Mouse (Mus musculus) MEL-GATA-1-ER (cell line): Measurements from ENCODE around the gene 1300017J02Rik.

ENCODE experiments used
- DNase-seq: peaks from one replicate; pipeline ENCODE4 v3.0.0-alpha.2; 2012; ENCODE audit warnings: low read depth; ENCODE audit errors: extremely low read depth

The 1300017J02Rik gene

DNA sequence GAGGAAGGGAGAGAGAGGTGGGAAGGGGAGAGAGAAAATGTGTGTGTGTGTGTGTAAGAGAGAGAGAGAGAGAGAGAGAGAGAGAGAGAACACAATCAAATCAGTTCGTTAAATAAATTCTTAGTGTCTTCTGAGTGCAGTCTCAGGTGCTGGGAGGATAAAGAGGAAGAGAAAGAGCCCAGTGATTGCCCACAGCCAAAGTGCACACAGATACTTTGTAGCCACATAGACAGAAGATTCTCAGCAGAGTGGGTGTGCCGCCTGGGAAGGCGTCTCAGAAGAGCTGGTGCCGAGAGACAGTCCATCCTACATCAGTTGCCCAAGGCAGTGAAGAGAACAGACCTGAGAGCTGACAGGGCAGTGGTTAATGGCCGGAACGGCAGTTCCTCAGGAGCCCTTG is 90.6 kb downstream of the 1300017J02Rik start:
- DNase-seq, result no peak

DNA sequence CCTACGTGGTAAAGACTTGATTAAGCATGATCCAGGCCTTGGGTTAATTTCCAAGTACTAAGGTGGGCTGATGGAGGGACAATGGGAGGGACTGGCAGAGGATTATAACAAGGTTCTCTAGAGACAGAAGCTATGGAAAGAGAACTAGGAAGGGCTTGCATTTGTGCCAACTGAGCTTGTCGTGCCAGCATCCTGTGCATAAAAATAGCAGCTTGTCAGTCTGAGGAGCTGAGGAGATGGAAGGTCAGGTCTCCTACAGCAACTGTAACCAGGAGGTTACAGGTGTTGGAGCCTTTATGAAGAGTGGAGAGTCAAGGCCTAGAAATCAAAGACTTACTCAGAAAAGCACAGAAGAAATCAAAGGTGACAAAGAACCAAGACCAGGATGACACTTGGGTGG is 91.3 kb downstream of the 1300017J02Rik start:
- DNase-seq, result no peak

DNA sequence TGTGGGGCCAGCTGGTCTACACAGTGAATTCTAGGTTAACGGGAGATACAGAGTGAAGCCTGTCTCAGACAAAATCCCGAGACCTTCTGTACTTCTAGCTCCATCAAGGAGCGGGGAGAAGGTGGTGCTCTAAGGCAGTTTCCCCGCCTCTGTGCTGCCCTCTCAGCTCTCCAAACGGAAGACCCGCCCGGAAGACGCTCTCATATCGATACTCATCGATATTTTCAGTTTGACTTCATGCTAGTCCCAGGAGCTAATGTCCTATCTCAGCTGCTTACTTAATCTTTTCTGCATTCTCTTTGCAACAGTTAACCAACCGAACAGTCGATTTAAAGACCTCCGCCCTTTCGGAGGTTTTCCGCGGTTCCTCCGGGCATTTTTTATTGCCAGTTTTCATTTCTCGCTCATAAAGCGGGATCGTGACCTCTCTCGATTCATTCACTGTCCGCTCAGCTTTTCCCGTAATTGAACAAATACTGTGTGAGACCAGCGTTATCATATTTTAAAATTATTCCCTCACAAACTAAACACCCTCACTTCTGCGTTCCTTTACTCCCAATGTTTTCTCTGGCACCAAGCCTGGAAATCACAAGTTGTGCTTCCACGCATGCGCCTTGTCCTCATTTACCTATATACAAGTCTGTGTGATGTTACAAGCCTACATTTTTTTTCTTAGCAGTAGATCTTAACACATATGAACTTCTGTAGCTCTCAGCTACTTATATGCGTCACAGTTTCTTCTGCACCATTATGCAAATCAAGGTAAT is 92.0 kb downstream of the 1300017J02Rik start:
- no peak for DNase-seq

DNA sequence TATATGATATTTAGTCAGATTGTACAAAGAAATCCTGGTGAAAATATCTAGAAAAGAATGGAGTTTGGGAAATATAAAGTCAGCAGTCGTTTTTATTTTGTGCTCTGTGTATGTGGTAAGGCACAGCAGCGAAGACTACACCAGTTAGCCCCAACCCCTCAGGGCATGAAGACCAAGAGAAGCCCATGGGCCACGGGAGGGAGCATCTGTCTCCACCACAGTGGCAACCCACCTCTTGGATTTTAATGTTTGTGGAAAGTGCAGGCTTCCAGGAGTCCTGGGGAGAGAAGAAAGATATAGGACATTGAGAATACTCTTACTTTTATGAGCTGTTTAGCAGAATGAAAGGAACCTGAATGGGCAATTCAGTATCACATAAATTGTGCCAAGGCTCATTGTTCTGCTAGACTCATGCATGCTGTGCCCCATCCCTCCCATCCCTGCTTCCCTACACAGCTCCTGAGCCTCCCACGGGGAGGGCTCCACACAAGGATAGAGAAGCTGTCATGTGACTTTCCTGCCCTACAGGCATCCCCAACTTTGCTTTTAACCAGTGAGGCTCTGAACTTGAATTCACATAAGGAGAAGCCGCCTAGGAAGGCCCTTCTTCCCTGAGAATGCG is 96.0 kb downstream of the 1300017J02Rik start:
- no peak for DNase-seq

DNA sequence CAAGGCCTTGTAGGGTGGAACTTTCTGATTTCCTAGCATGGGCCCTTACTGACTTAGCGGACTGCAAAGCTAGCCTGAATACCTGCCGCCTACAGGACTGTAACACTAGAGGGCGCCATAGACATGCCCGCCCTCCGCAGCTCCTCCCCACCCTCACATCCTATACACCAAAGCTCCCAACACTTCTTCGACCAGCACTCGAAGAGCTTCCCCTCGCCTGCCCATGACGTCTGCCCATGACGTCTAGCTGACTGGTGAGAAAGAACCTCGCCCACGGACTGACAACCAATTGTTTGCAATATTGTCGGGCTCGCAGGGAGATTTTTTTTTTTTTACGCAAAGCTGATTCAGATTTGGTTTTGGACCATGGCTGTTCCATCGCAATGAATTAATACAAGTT is 97.0 kb downstream of the 1300017J02Rik start:
- DNase-seq, result peak; percentile 91

DNA sequence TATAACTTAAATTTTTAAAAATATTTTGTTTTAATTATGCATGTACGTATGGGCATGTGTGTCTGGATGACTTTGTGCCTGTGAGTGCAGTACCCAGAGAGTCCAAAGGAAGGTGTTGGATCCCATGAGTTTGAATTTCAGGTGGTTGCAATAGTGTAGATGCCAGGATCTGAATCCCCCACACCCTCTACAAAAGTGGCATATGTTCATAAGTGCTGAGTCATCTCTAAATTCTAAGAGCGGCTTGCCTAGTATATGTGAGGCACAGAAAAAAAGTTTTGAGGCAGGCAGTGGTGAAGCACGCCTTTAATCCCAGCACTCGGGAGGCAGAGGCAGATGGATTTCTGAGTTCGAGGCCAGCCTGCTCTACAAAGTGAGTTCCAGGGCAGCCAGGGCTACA is 99.1 kb downstream of the 1300017J02Rik start:
- DNase-seq, result no peak

DNA sequence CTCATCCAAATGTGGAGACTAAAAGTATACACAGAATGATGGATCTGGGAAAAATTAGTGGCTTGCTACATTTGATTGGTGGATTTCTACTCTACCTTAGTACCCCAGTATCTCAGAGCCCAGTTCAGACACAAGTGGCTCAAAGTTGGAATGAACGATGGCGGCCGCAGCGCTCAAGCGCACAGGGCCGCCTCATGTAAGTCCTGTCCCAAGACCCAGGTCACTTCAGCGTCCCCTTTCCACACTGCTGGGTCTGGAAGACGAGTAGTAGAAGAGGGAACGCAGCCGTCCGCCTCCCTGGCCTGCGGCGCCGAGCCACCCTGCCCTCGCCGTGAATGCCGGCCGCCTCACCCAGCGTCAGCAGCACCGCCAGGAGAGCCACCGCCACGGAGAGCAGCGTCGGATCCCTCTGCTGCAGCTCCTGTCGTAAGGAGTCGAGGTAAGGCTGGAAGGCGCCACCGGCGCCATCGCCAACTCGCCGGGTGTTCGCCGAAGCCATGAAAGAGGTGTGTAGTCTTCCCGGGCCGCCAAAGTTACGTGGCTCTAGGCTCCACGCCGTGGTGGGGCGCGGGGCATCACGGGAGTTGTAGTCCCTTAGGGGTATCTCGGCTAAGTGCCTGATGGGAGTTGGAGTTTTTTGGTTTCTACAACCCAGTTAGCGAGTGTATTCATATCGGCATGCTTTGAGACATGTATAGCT is 103.2 kb downstream of the 1300017J02Rik start, which contains the start of gene Srprb:
Srprb (minus strand) TSS at position 577 of the 700 bp plus-strand sequence.
- peak; percentile 80 for DNase-seq
